Mouse (Mus musculus): ENCODE measurements at regions not wholly inside any gene's neighbourhood (a gene's known extent, or its start where the extent isn't known, plus 50 kb on each side); places are given as distances from the start of the nearest gene placed in this dataset.

DNA sequence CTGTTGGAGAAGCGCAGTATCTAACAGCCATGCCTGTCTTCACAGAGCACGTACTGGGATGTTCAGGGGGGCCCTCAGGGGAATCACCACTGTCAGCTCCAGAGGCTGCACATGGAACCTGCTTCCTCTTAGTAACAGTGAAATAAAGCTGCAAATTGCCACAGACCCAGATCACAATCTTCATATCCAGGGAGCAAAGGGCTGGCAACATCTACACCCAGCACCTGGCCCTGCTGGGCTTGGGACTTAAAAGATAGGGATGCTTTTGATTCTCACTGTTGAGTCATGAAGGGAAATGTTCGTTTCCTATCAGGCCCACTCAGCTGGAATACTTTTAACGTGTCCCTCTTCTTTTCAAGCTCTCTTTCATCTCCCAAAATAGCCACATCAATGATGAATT lies 322.4 kb upstream of the Trib2 start:
- DNase-seq (ENCODE audit: inconsistent ontology term): no peak

DNA sequence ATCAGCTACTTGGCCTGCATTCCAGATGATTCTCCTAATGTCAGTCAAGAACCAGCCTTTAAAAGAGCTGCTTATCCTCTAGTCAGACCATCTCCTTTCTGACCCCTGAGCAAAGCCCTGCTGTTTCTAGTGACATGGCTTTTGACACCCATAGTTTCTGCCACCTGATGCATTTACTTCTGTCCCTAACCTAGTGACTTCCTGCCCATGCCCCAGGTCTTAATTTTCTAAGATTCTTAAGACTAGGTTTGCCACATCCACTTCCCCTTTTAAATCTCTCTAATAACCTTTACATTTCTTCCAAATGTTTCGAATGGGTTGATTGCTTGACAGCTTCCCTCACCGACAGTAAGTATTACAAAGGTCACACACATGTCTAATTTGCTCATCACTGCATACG lies 321.1 kb upstream of the Trib2 start:
- DNase-seq (ENCODE audit: inconsistent ontology term): no peak

DNA sequence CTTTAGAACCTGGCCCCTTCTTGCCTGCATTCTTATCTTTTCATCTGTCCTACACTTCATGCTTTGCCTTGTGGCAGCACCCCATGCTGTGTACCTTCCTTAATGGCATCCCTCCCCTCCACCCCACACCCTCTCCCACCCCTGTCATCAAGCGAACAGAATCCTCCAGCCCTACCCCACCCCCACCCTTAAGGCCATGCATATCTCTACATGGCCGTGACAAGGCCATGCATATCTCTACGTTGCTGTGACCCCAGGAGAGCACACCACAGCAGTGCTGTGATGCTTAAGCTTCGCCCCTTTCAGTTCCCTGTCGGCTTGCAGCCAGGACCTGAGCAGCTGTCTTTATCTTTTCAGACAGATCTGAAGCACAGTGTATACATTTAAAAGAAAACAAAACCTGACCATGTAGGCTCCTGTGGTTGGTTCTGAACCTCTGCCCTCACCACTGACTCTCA lies 319.5 kb upstream of the Trib2 start:
- no peak for DNase-seq (ENCODE audit: inconsistent ontology term)

DNA sequence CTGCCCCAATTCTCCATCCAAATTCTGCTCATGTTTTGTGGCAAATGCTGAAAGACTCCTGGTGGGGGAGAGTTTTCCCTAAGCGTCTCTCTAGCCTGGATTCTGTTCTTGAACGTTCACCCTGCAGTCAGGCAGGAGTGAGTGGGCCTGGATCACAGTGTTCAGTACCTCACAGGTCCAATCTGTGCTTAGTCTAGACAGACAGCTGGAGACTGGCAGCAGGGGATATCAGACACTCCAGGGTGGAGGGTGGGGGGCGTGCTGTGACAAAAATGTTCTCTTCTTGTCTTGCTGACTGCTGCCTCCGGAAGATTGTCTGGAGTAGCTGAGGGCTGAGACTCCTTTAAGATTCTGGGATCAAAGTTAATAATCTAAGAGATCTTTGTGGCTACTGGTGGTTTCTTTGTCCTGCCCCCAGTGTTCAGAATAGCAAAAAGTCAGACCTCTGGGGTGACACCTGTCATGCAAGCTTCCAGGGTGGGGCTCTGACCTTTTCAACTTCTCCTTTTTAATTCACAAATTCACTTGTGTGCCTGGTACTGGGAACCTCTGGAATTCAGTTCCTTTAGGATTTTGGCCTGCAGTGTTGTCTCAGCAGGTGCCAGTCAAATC lies 319.0 kb upstream of the Trib2 start:
- DNase-seq (ENCODE audit: inconsistent ontology term): no peak

GRCm38 (mm10) chr12:16134446-16134845 lies 317.7 kb upstream of the Trib2 start:
- no peak for DNase-seq (ENCODE audit: inconsistent ontology term)

DNA sequence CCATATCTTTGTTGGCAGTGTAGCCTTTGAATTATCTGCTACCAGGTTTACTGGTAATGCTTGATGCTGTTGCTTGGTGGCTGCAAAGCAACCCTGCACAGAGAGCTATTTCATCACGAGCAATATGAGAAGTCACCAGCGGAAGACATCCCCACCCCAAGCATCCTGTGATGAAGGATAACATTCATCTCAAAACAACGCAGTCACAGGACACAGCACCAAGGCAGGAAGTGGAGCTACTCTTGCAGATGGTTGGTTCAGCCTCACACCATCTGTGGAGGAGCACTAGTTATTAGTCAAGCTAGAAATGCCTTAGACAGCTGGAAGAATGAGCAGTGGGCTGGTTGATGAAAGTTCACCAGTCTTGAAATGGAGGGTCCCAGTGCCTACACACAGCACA lies 316.5 kb upstream of the Trib2 start:
- no peak for DNase-seq (ENCODE audit: inconsistent ontology term)

- no peak for DNase-seq (ENCODE audit: inconsistent ontology term)
Measured at GRCm38 (mm10) chr12:16131740-16132077, 315.0 kb upstream of the Trib2 start.

DNA sequence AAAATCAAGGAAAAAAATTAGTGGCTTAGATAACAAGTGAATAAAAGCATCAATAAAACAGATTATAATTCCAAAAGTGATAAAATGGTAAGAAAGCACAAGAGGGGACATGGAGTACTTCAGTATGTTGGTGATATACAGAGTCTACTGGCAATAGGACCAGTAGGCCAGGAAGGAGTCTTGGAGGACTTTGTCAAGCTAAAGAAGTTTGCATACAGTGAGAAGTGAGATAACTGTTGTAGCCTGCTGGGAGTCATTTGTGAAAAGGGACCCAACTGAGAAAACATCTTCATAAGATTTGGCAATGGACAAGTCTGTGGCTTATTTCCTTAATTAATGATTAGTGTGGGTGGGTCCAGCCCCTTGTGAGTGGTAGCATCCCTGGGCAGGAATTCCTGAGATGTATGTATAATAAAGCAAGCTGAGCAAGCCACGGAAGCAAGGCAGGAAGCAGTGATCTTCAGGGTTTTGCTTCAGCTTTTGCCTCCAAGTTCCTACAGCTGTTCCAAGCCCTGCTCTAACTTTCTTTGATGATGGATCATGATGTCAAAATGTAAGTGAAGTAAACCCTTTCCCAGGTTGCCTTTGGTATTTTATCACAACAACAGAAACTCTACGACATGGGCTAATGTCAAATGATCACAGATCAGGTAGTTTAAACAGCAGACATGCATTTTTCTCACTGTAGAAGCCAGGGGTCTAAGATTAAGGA lies 314.5 kb upstream of the Trib2 start:
- DNase-seq (ENCODE audit: inconsistent ontology term): no peak

GRCm38 (mm10) chr12:16130605-16131004 lies 313.9 kb upstream of the Trib2 start:
- DNase-seq (ENCODE audit: inconsistent ontology term): no peak

DNA sequence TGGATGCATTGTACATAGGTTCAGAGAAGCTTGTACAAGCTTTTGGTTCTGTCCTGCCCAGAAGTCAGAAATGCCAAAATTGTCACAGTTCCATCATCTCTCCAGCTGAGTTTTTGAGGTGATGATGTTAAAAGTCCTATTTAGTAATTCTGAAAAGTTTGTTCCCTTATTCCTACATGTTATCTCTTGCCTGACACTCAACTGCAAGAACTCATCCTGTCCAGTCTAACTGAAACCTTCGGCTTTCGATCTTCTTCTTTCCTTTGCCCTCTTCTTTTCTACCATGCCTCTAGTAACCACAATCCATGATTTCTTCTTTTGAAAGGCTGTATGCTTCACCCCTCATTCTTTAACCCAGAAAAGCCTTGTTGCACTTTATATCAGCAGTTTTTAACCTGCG lies 313.2 kb upstream of the Trib2 start:
- no peak for DNase-seq (ENCODE audit: inconsistent ontology term)

- DNase-seq (ENCODE audit: inconsistent ontology term): no peak
Measured at GRCm38 (mm10) chr12:16129243-16129642, 312.5 kb upstream of the Trib2 start.

- no peak for DNase-seq (ENCODE audit: inconsistent ontology term)
Measured at GRCm38 (mm10) chr12:16124906-16125305, 308.2 kb upstream of the Trib2 start.

- DNase-seq (ENCODE audit: inconsistent ontology term): no peak
Measured at GRCm38 (mm10) chr12:16122353-16123127, 305.8 kb upstream of the Trib2 start.

- DNase-seq (ENCODE audit: inconsistent ontology term): no peak
Measured at GRCm38 (mm10) chr12:16121787-16122186, 305.1 kb upstream of the Trib2 start.

GRCm38 (mm10) chr12:16118710-16119109 lies 302.0 kb upstream of the Trib2 start:
- DNase-seq (ENCODE audit: inconsistent ontology term): no peak

DNA sequence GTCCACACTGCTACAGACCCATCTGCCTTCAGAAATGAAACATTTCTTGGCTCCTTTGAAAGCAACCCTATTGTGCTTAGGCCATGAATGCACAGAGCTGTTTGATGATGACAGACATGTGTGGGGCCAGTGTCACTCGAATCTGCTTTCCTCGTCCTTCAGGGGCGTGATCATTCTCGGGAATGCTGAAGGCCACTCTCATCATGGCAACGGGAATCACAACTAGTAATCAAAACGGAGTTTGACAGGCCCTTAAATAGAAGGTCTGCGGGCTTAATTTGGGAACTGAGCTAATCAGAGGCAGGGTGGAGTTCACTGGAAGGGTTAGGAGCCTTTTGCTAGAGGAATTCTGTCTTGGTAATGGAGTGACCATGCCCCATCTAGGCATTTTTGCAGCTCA lies 290.2 kb upstream of the Trib2 start:
- DNase-seq (ENCODE audit: inconsistent ontology term): peak; percentile 43

- peak; percentile 51 for DNase-seq (ENCODE audit: inconsistent ontology term)
Measured at GRCm38 (mm10) chr12:16098840-16099239, 282.1 kb upstream of the Trib2 start.

DNA sequence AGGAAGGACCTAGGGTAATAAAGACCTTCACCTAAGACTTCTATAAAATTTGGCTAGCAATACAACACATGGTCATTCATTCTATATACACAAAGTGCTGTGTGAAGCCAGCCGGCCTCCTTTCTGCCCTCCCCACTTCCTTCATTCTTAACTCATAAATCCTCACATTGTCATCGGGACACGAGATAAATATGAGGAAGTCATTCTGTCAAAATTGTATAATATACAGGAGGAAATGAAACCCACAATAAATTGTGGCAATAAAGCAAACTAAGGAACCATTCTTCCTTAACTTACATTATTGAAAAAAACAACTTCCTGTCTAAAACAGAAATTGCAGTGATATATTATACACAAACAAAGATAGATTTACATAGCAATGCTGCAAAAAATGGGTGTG lies 275.9 kb upstream of the Trib2 start:
- DNase-seq (ENCODE audit: inconsistent ontology term): no peak

DNA sequence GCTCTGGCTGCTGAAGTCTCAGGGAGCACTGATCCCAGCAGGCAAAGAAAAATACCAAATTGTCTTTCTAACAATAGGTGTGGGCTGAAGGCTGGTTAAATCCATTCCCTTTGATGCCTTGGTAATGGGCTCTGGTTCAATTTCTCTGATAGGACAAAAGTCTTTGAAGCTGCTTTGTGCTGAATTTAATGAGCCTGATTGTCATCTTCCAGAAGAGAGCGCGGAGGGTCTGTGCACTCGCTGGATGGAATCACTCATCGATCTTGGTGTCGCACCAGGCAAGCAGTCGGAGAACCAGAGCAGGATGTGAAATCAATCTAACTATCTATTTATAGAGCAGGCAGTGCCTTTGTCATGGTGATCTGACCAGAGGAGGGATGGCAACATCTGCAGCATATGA lies 274.6 kb upstream of the Trib2 start:
- DNase-seq (ENCODE audit: inconsistent ontology term): peak; percentile 31

GRCm38 (mm10) chr12:16083176-16083575 lies 266.5 kb upstream of the Trib2 start:
- peak; percentile 68 for DNase-seq (ENCODE audit: inconsistent ontology term)

DNA sequence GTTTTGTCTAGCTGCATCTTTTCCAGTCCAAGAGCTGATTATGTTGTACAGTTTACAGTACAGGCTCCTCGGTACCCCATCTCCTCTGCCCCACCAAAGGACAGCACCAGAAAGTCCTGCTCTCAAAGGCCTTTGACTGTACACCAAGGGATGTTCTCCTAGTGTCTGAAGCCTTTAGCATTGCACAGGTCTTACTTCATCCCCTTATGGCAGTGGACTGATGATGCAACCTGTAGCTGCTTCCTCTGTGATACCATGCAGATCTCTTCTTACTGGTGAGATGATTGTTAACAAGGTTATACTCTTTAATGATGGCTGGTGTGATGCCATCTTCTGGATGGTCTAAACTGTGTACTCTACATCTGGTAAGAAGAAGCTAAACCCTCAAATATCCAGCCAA lies 260.5 kb upstream of the Trib2 start:
- no peak for DNase-seq (ENCODE audit: inconsistent ontology term)

- no peak for DNase-seq (ENCODE audit: inconsistent ontology term)
Measured at GRCm38 (mm10) chr12:16075962-16076361, 259.2 kb upstream of the Trib2 start.

GRCm38 (mm10) chr12:16068940-16069339 lies 252.2 kb upstream of the Trib2 start:
- DNase-seq (ENCODE audit: inconsistent ontology term): no peak

Data from Muller cell, postnatal 12 days (primary cell).